Comparison of ENCODE assay signal across 15 mouse cellular contexts in genomic region chr4:91135327-91135726, GRCm38 (mm10).
DNase-seq lines count a peak whose midpoint lies in the region; ATAC-seq and TF ChIP-seq lines count a peak whose summit lies in the region.
"Had no signal": no experiment of that assay in that cellular context is flagged by ENCODE, and none has a peak within 500 bp of the region (broad histone marks: within the 10 kb centered on the region; RNA-seq: fewer than 3 reads in every experiment).

No protein-coding gene starts in this region.

- H3K4me1 ChIP-seq in liver, embryonic 16.5 days (ENCODE audit: control insufficient read depth, low read depth, low read length), result no peaks in the 10 kb centered on the region
- H3K4me1 ChIP-seq in liver, embryonic 11.5 days (replicated peaks; ENCODE audit: control insufficient read depth, insufficient read depth, low read length), result no peaks in the 10 kb centered on the region
- H3K4me1 ChIP-seq in heart, postnatal 0 days (ENCODE audit: control insufficient read depth, insufficient read depth), result 0 out of 2 replicates have a peak, but pooled peaks cover 6% of the 10 kb centered on the region
- H3K4me1 ChIP-seq: liver, embryonic 12.5 days; midbrain, embryonic 12.5 days; neural tube, embryonic 12.5 days had no signal

- TF ChIP-seq CTCF in brain, embryonic 14.5 days (IDR thresholded peaks at IDR 0.05; ENCODE audit: borderline replicate concordance, extremely low read depth, insufficient read depth, insufficient read length), result no peak
- TF ChIP-seq CTCF in heart, postnatal 0 days (IDR thresholded peaks at IDR 0.05; ENCODE audit: low read depth), result peak; percentile 48

- no peak overlapping the region for H3K4me3 ChIP-seq in liver, embryonic 16.5 days (ENCODE audit: low read depth, low read length)
- H3K4me3 ChIP-seq in liver, embryonic 11.5 days (ENCODE audit: low read depth, low read length), result no peak overlapping the region
- no peak overlapping the region for H3K4me3 ChIP-seq in heart, postnatal 0 days (ENCODE audit: low read depth, low read length)
- H3K4me3 ChIP-seq: liver, embryonic 12.5 days; midbrain, embryonic 12.5 days; neural tube, embryonic 12.5 days had no signal

- no peak overlapping the region for H3K4me2 ChIP-seq in liver, embryonic 16.5 days (ENCODE audit: low read depth, low read length)
- H3K4me2 ChIP-seq in liver, embryonic 11.5 days, result no peak overlapping the region
- H3K4me2 ChIP-seq in heart, postnatal 0 days (ENCODE audit: low read depth, low read length), result no peak overlapping the region
- H3K4me2 ChIP-seq: liver, embryonic 12.5 days; midbrain, embryonic 12.5 days; neural tube, embryonic 12.5 days had no signal

- no peaks in the 10 kb centered on the region for H3K36me3 ChIP-seq in liver, embryonic 16.5 days (ENCODE audit: control insufficient read depth, insufficient read depth)
- no peaks in the 10 kb centered on the region for H3K36me3 ChIP-seq in liver, embryonic 11.5 days (ENCODE audit: control insufficient read depth, insufficient read depth, low read length)
- no peaks in the 10 kb centered on the region for H3K36me3 ChIP-seq in heart, postnatal 0 days (replicated peaks; ENCODE audit: control insufficient read depth, insufficient read depth, low read length)
- H3K36me3 ChIP-seq: liver, embryonic 12.5 days; midbrain, embryonic 12.5 days; neural tube, embryonic 12.5 days had no signal

- DNase-seq in frontal cortex, postnatal 14 days (ENCODE audit: low spot score in 2 of 2), result no peak
- DNase-seq in liver, embryonic 11.5 days (ENCODE audit: low spot score), result no peak
- DNase-seq in brain, embryonic 14.5 days (ENCODE audit: low read depth), result peak; percentile 35
- peak; percentile 83 for DNase-seq in heart, postnatal 0 days (ENCODE audit: low spot score)
- no peak for DNase-seq in layer of hippocampus, postnatal 10 days (ENCODE audit: low spot score in 2 of 2)
- no peak for DNase-seq in thymus, adult 18-20 months
- DNase-seq: gastrocnemius, postnatal 25 days; kidney, postnatal 25 days; thymus, postnatal 36 days had no signal

- no peak for TF ChIP-seq POLR2A in brain, embryonic 14.5 days (IDR thresholded peaks at IDR 0.05; ENCODE audit: borderline replicate concordance, extremely low read depth, insufficient read depth, insufficient read length, poor library complexity, severe bottlenecking)

- no peaks in the 10 kb centered on the region for H3K9me3 ChIP-seq in liver, embryonic 16.5 days (replicated peaks; ENCODE audit: control insufficient read depth, low read length)
- no peaks in the 10 kb centered on the region for H3K9me3 ChIP-seq in liver, embryonic 11.5 days (ENCODE audit: control insufficient read depth, low read length)
- no peaks in the 10 kb centered on the region for H3K9me3 ChIP-seq in heart, postnatal 0 days (replicated peaks; ENCODE audit: control insufficient read depth, low read length)
- H3K9me3 ChIP-seq: liver, embryonic 12.5 days; midbrain, embryonic 12.5 days; neural tube, embryonic 12.5 days had no signal

- no peaks in the 10 kb centered on the region for H3K27me3 ChIP-seq in liver, embryonic 16.5 days (ENCODE audit: control insufficient read depth, insufficient read depth, low read depth, low read length)
- H3K27me3 ChIP-seq in liver, embryonic 11.5 days (replicated peaks; ENCODE audit: control insufficient read depth, insufficient read depth, low read length), result no peaks in the 10 kb centered on the region
- H3K27me3 ChIP-seq in heart, postnatal 0 days (ENCODE audit: control insufficient read depth, insufficient read depth, low read length), result no peaks in the 10 kb centered on the region
- H3K27me3 ChIP-seq: liver, embryonic 12.5 days; midbrain, embryonic 12.5 days; neural tube, embryonic 12.5 days had no signal

- TF ChIP-seq EP300 in heart, postnatal 0 days (IDR thresholded peaks at IDR 0.05; ENCODE audit: low read depth), result no peak

- no peak overlapping the region for H3K9ac ChIP-seq in liver, embryonic 16.5 days (ENCODE audit: low read depth, low read length)
- no peak overlapping the region for H3K9ac ChIP-seq in liver, embryonic 11.5 days (ENCODE audit: low read depth, low read length)
- no peak overlapping the region for H3K9ac ChIP-seq in heart, postnatal 0 days (replicated peaks; ENCODE audit: low read depth, low read length)
- H3K9ac ChIP-seq: liver, embryonic 12.5 days; midbrain, embryonic 12.5 days; neural tube, embryonic 12.5 days had no signal

- H3K27ac ChIP-seq in liver, embryonic 16.5 days (ENCODE audit: low read length), result no peak overlapping the region
- H3K27ac ChIP-seq in liver, embryonic 11.5 days (ENCODE audit: low read depth, low read length), result no peak overlapping the region
- H3K27ac ChIP-seq in heart, postnatal 0 days (ENCODE audit: low read depth), result peak overlapping the region; percentile 30; the same call in 1 of the 2 replicates
- H3K27ac ChIP-seq: liver, embryonic 12.5 days; midbrain, embryonic 12.5 days; neural tube, embryonic 12.5 days had no signal

- WGBS in liver, embryonic 16.5 days (ENCODE audit: insufficient replicate concordance), result 56% methylated on average over 3 of the region's 3 CpGs
- WGBS in liver, embryonic 11.5 days, result 73% methylated on average over 3 of the region's 3 CpGs
- WGBS in heart, postnatal 0 days, result 4% methylated on average over 3 of the region's 3 CpGs

- ATAC-seq in frontal cortex, adult (ENCODE audit: low TSS enrichment), result peak; percentile 14; the same call in 1 of the 2 replicates
- peak; percentile 37; the same call in 1 of the 2 replicates for ATAC-seq in liver, embryonic 16.5 days (ENCODE audit: low read depth)
- no peak for ATAC-seq in liver, embryonic 11.5 days (replicated peaks; ENCODE audit: low FRiP score)
- peak; percentile 85 for ATAC-seq in heart, postnatal 0 days (ENCODE audit: insufficient read depth, low read depth)
- ATAC-seq: inflammation-experienced regulatory T-cells, adult 6 months; liver, embryonic 12.5 days had no signal

Comparison
In these comparisons a context has a peak if more than half of its experiments do, and no peak if none do; other contexts are left out.
1. DNase-seq: peak in brain, embryonic 14.5 days (single experiment) and heart, postnatal 0 days (single experiment); none in frontal cortex, postnatal 14 days (0 of 2), liver, embryonic 11.5 days (single experiment), layer of hippocampus, postnatal 10 days (0 of 2) and thymus, adult 18-20 months (0 of 2).